Mouse (Mus musculus) heart, postnatal 14 days (tissue): Measurements from ENCODE around the gene Fbxw10. TPM values are rescaled to one million over a fixed set of nuclear protein-coding genes. Genes with fewer than 3 reads are reported as not detected.

Experiments
- DNase-seq, 2 experiments: peaks; one replicate each; pipeline ENCODE4 v3.0.0; 2021 to 2022
- intact Hi-C: fragments of 180-260 bp; cut with DNase I; formaldehyde crosslinking; loops from one replicate; pipeline ENCODE4 v1.15.1; 2025
- total RNA-seq, 2 experiments: library from RNA; stranded (reverse); gene quantifications; 2 replicates each; pipeline ENCODE4 v1.2.3; 2021

Gene Fbxw10
- total RNA-seq, 2 experiments from 2014 or later: 0.43 to 0.49 TPM

DNA sequence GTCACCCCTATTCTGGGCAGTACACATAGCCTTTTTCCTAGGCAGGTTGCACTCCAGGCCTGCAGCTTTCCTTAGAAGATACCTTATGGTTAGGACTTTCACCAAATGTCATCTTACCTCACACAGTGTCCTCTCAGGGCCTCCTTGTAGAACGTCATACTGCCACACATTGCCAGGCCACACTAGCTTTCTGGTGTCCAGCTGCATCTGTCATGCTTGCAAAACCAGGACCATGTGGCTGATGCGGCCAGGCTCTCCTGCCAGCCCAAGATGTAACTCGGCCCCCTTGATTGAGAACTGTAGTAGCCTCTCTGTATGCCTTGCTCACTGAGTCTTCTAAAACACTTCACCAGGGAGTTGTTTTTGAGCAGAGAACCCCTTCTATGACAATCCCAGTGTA lies 19.0 kb upstream of the Fbxw10 start:
- intact Hi-C loops: loop anchor here (10.0 kb wide), 1 partner anchor 307 kb away; no protein-coding TSS in a partner anchor
- no peak for DNase-seq

DNA sequence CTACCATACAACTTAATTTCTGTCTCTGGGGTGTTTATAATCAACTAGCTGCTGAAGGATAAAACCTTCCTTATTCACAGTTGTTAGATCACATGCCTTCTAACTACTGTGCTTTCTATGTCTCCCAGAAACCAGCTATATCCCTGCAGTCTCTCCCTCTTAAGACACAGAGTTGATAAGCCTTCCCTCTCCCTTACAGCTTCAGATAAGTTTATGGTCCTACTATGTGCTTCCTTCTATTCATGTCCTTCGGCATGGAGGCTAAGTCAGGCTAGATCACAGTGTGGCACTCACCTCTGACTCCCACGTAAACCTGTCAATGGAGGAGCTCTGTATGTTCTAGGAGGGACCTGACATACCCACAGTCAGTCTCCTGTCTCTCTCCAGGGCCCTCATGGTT lies 16.5 kb upstream of the Fbxw10 start:
- intact Hi-C loops: no loop called here
- no peak for DNase-seq

DNA sequence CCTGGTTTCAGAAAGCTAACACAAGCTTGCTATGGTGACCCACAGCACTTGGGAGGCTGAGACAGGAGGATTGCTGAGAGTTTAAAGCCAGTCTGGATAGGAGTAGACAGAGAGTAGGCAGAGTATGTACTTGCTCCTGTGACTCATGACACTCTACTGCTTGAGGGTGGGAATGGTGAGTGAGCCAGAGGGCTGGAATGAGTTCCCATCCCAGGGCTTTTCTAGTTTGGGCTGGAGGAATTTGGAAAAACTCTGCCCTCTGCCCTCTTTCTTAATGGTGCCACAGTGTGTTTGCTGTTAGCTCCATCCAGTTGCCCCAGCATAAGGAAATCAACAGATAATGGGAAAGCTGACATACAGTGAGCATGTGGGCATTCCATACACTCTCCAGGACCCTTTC lies 15.0 kb upstream of the Fbxw10 start:
- DNase-seq: no peak
- intact Hi-C loops: no loop called here

DNA sequence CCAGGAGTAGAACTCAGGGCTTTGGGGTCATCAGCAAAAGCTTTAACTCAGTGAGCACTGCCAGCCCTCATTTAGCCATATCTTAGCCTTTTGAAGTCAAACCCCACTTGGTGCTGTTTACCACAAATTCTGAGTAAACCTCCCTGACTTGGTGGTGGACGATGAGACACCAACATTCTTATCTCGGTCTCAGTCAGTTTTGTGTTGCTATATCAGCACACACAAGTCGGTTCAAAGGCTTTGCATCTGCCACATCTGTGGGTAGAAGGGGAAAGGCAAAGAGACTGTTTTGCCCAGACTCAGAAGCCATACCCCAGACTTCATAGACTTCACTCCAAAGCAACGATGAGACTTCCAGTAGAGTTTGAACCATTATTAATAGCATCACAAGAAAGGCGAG lies 2.3 kb upstream of the Fbxw10 start:
- no peak for DNase-seq
- intact Hi-C loops: no loop called here

DNA sequence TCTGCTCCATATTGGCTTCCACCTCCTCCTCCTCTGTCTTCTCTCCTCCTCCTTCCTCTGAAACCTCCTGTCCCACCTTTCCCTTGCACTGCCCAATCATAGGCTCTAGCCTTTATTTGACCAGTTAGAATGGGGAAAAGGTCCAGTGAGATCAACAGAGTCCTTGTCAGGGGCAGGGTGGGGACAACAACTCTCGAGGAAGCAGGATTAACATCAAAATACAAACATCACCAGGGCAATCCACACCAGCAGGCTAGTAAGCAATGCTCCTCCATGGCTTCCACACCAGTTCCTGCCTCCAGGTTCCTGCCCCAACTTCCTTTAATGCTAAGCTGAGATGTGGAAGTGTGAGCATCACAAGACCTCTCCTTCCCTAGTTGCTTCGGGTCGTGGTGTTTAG lies 1.1 kb upstream of the Fbxw10 start:
- intact Hi-C loops: loop anchor here (2.0 kb wide), 1 partner anchor 25 kb away; the partner anchor contains the start of gene Trim16
- DNase-seq: no peak

DNA sequence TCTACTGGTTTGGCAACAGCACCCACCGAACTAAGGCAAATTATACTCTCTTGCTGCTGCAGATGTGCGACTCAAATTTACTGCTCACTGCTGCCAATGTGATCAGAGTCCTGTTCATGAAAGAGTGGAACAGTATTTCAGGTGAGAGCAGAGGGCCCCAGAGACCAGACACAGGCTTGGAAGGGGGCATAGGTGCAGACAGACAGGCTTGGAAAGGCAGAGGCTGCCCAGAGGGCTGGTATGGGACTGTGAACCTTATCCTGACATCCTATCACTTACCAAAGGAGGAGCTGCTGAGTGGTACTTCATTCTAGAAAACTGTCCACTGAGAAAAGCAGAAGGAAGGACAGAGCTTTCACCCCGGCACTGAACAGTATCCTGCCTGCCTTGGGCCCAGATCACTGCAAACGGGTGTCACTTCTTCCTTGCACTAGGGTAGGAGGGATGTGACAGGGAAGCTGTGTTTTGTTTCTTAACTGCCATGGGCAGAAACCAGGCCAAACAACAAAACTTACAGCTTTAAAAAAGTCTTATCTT lies 854 bp downstream of the Fbxw10 start:
- DNase-seq: peak in 1 of 2 experiments; percentile 9
- intact Hi-C loops: loop anchor here (2.0 kb wide), 1 partner anchor 27 kb away; the partner anchor contains the start of gene Trim16

DNA sequence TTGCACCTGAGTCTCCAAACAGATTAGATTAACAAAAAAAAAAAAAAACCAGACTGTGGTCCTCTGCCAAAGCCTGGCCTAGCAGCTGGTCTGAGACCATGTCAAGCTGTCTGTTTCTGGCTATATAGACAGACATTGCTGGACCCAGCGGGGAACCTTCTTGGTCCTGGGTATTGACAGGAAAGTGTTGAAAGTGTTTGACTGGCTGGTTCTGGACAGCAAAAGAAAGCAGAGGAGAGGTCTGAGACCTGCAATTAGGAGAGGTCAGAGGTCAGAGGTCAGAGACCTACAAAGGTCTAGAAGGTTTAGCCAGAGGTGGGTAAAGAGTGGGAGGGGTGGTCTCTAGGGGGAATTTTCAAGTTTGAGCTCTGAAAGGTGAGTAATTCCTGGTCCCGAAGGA lies 1.4 kb downstream of the Fbxw10 start:
- no peak for DNase-seq
- intact Hi-C loops: no loop called here

DNA sequence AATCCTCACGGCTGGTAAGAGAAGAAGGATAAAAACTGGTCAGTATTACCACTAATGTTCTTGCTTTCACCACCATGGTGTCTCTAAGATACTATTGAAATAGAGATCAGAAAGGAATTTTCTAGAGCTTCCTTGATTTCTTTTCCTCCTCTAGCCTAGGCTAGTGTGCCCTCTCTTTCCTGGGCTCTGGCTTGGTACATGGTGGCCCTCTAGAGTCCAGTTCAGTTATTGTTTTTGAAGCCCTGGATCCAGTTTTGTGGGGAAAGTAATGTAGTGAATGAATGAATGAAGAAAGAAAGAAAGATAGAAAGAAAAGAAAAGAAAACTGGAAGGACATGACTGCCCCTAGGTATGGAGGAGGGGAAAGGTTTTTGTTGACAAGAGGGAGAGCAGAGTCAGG lies 4.3 kb downstream of the Fbxw10 start:
- peak in 1 of 2 experiments; percentile 26 for DNase-seq
- intact Hi-C loops: loop anchor here (2.0 to 5.0 kb wide), 2 partner anchors 39 to 94 kb away; no protein-coding TSS in a partner anchor

DNA sequence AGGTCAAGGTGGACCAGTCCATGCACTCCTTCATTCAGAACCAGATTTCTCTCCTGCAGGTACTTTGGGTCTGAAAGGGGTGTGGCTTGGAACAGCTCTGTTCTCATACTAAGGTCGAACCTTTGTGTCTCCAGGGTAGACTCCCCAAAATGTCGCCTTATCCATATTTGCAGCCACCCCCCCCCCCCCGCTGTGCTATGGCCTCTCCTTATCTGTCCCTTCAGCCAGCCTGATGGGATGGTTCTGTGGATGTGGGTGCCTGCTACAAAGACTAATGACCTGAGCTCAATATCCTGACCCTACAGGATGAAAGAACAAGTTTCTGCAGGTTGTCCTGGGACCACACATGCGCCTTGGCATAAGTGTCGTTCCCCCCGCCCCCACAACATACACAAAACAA lies 6.5 kb downstream of the Fbxw10 start:
- intact Hi-C loops: loop anchor here (5.0 kb wide), 1 partner anchor 41 kb away; no protein-coding TSS in a partner anchor
- no peak for DNase-seq

DNA sequence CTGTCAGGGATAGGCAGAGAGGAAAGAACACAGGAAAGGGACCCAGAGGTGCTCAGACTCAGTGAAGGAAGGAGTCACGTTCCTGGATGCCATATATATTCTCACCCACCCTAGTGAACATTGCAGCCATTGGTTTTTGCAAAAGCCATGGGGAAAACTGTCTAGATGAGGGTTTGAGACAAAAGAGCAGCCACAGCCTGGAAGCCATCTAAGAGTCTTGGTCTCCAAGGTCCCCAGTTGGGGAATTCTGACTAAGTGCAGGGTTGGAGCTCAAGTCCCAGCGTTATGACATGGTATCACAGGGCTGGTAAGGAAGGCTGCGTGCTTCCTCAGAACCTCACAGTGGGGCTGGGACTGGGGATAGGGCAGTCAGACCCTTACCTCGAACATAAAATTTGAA lies 18.7 kb downstream of the Fbxw10 start:
- DNase-seq: no peak
- intact Hi-C loops: no loop called here

DNA sequence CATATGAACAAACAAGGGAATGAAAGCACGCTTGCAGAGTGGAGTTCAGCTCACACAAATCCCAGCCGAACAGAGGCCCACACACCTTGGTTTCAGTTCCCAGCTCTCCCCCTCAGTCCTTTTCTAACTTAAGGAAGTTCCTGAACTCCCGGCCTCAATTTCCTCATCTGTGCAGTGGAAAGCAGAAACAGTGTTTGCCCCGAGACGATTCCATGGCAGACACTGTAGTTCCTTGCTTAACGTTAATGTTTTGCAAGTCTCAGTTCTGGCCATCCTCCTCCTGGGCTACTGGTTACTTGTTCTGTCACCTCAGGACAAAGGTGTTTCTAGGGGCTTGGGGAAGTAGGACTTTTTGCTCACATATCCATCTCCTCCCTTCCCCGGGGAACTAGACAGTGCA lies 19.8 kb downstream of the Fbxw10 start:
- intact Hi-C loops: no loop called here
- no peak for DNase-seq

DNA sequence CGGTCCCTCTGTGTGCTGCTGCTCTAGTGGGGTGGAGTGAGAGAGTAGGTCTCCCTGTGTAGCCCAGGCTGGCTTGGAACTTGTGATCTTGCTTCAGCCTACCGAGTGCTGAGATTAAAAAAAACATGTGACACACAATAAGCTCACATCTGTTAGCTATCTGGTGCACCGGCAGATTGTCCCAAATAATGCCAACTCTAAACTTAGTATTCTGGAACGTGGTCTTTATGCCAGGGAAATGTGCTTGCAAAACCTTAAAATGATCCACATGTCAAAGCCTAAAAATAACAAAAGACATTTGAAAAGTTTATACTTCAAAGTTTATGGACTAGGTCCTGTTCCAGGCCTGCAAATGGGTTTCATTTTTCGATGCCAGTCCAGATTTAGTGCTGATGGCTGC lies 22.3 kb downstream of the Fbxw10 start:
- no peak for DNase-seq
- intact Hi-C loops: no loop called here

DNA sequence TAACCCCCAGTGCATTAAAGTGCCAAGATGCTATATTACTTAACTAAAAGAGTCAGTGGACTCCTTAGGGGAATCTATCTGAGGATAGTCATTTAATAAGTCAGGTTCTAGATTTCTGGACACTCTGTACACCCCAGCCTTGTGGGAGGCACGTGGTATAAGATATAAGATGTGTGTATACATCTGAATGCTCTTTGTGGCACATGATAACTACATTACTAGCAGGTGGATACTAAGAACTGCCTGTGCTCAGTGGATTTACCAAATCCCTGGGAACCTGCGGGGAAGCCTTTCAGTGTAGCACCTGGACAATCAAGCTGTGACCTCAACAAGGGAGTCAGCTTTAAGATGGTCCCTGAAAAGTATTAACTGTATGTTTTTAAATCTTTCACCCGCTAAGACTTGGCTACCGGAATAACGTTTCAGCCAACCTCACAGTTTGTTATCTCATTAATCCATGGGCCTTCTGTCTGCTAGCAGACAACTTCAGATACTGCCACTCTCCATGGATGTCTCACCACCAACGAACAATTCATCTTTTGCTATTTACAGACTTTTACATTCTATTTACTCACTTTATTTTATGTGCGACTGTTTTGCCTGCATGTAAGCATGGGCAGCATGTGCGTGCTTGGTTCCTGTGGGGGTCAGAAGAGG lies 23.0 kb downstream of the Fbxw10 start:
- no peak for DNase-seq
- intact Hi-C loops: no loop called here

DNA sequence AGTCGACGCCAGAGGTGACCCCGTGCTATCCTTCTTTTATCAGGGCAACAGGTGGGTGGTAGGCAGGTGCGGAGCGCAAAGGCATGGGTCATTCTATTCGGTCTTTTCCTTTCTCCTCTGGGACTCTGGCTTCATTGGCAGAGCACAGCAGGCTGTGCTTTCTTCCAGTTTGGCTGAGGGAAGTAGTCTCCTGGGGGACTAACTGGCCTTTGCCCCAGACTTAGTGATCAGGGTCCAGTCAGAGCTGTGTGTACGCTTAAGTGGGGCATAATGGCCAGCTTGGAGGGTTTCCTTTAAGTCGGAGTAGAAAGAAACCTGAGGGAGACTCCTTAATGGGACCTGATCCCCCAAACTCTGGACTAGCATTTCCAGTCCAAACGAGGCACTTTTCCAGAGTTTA lies 26.6 kb downstream of the Fbxw10 start:
- intact Hi-C loops: no loop called here
- no peak for DNase-seq

DNA sequence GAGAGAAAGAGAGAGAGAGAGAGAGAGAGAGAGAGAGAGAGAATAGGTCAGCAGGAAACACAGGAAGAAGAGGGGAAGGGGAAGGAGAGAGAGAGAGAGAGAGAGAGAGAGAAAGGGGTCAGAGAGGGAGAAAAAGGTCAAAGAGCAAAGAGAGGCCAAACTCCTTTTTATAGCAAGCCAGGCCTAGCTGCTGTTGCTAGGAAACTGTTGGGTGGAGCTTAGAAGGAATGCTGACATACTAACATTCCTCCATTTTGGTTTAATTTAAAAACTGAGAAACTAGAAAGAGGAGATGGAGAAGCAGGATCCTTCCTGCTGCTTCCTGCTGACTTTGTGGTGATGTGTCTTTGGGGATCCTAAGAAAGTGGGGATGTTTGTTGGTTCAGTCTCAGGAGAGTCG lies 28.8 kb downstream of the Fbxw10 start:
- DNase-seq: no peak
- intact Hi-C loops: no loop called here

DNA sequence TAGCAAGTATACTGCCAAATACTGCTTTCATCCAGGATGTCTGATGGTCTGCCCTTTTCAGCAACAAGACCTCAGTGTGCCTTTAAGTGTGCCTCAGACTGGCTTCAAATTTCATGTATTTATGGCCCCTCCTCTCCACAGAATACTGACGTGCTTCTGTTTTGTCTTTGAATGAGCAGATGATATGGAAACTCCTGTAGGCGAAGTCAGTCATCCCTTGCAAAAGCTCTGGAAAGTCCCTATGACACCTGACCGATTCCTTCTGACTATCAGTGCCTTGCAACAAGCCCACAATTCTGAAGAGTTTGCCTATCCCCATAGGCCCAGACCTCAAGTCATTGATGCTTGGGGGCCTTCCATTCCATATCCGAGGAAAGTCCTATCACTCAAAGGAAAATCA lies 29.6 kb downstream of the Fbxw10 start:
- intact Hi-C loops: no loop called here
- DNase-seq: no peak

DNA sequence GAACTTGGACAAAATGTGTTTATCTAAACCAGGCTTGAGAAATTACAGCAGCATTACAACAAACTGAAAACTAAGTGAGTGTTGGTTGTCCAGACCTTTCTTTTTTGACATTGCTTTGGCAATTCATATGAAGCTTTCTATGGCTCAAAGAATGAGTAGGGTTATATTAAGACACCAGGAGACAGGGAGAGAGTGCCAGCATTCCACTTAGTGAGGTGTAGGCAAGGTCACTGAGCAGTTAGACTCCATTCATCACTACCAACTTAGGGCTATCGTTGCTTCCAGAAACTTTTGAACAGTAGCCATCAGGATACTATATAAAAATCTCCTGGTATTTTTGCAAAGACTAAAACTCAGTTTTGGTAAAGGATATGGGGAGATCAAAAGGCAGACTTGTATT lies 30.5 kb downstream of the Fbxw10 start:
- peak in 1 of 2 experiments; percentile 18 for DNase-seq
- intact Hi-C loops: no loop called here

DNA sequence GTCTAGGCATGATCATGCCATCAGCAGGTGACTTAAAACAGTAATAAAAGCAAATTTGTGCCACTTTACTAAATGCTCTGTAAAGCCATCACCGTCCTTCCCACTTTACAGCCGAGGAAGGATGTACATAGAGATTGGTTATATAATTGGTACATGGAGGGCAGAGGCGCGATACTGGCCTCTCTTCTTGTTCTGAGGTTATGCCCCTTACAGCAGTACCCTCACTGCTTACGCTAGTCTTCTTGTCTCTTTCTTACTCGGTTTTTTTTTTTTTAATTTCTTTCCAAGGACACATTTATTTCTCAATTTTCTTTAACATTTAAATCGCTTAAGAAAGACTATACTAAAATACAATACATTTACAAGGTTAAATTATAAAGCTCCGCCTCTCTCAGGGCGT lies 31.9 kb downstream of the Fbxw10 start:
- DNase-seq: no peak
- intact Hi-C loops: no loop called here

DNA sequence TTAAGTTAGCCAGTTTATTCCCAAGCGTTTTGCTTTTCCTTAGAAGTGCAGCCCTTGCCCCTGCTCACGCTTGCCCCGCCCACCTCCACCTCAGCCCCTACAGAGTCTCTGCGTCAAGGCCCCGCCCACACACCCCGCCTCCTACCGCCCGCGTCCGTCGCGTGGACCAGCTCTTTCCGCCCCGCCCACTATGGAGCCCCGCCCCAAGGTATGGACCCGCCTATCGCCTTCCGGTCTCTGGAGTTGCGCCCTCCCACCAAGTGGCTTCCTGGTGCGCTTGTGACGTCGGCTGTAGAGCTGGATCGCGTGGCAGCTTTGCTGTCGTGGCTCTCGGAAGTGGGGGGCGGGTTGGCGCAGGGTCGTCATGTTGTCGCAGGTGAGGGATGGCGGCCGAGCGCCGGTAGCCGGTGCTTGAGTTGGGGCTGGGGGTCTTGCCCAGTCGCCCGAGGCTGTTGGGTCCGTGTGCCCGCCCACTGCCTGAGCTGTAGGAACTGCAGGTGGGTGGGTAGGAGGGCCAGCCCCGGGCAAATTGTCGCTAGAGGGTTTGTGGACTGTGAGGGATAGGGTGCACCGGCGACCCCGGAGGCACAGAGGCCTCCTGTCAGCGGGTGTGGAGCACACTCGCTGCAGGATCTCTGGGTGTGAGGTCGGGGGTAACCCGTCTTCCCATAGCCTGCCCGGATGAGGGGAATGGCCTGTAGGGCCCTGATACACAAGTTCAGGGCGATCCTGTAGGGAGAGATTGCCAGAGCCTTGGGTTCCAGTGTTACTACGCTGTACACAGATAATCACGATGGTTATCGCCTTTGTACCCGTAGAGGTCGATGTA lies 32.6 kb downstream of the Fbxw10 start, which contains the start of gene Tvp23b:
Gene Tvp23b (plus strand): TSS at position 236 of the 829 bp plus-strand sequence.
- DNase-seq: peak; percentile 98 to 99
- intact Hi-C loops: no loop called here

DNA sequence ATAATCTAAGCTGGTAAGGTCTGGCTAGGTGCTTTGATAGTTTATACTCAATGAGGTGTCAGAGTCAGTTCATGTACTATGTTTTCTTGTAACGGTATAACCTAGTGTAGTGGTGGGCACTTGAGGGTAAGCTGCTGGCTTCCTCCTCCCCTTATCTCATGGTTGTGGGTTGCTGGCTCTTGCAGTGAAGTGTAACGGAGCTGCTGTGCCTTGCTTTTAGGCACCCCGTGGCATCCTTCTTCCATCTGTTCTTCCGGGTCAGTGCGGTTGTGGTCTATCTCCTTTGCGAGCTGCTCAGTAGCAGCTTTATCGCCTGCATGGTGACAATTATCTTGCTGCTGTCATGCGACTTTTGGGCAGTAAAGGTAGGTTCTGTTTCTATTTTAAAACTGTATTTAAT lies 36.5 kb downstream of the Fbxw10 start:
- DNase-seq: no peak
- intact Hi-C loops: no loop called here

DNA sequence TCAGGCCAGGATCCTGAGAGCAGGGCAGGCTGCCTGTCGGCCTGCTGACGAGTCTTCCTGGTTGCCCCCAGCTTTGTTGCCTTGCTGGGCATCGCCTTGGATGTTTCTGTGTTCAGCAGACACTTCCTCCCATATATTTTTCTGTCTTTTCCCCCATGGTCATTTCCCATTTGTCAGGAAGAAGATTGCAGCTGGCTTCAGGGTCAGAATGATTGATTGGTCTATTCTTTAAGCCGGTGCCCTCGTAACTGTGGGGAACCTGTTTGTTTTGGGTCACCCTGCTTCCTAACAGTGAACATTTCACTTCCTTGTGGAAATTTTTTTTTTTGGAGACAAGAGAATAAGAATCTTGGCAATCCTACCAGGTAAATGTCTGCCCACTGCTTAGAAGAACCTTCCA lies 38.5 kb downstream of the Fbxw10 start:
- intact Hi-C loops: no loop called here
- no peak for DNase-seq

DNA sequence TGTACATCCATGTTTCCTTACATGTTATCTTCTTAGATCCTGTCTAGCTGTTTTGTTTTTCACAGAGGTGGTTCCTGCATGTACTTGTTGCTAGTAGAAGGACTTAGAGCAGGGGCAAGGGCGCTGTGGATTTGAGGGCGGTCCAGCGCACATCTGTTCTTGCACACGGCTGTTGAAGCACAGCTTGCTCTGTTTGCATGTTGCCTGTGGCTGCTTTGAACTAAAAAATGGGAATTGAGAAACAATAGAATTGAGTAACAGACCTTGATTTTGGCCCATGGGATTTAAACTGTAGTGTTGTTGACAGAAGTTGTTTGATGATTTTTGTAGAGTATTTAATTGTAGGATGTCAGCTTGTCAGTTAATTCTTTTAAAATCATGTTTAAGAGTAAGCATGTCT lies 43.9 kb downstream of the Fbxw10 start:
- DNase-seq: no peak
- intact Hi-C loops: no loop called here
